Mouse (Mus musculus): ENCODE measurements around the gene Myo15b. TPM values are rescaled to one million over a fixed set of nuclear protein-coding genes. Genes with fewer than 3 reads are reported as not detected.

The Myo15b gene
- polyA plus RNA-seq, 1 experiment from 2014 or later = 0.67 TPM

DNA sequence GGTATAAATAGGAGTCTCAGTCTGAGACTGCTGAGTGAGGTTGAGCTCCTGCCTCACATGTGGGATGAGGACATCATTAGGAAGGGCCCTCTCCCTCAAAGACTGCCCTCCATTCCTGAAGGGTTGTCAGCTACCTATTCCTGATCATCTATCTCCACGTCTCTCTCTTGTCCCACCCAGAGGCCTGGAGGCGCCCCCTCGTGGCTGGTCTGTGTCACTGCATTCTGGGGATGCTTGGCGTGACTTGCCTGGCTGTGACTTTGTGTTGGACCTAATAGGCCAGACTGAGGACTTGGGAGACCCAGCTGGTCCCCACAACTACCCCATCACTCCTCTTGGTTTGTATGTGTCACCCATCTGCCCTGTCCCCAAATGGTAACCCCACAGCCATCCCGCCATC is 22.8 kb downstream of the Myo15b start:
- H3K36me3 ChIP-seq = no peaks in the 10 kb centered on the region
- H3K4me1 ChIP-seq = no peaks in the 10 kb centered on the region
- 22% methylated on average over 5 of the region's 5 CpGs for WGBS
- no peak overlapping the region for H3K27ac ChIP-seq
- H3K4me2 ChIP-seq = no peak overlapping the region
- no peak overlapping the region for H3K9ac ChIP-seq
- H3K27me3 ChIP-seq = peaks cover 21% of the 10 kb centered on the region
- ATAC-seq (ENCODE audit: insufficient number of reproducible peaks, insufficient read depth, low FRiP score, low TSS enrichment, low read depth) = no peak
- H3K4me3 ChIP-seq = no peak overlapping the region
- H3K9me3 ChIP-seq = no peaks in the 10 kb centered on the region

DNA sequence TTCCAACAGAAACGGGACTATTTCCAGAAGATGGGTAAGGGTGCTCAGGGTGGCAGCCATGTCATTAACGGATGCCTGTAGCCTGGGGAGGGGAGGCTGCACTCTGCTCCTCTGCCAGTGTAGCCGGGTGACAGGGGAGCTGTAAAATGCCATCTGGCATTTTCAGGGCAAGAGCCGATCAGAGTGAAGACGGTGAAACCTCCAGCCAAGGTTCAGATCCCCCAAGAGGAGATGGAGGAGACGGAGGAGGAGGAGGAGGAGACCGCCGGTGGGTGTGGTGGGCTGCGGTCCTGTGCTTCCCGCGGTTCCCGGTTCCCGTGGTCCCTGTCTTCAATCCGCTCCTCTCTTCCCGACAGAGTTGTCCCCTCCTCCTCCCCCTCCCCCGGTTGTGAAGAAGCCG is 25.0 kb downstream of the Myo15b start:
- Histone ChIP-seq H3K4me1 (no peaks in the 10 kb centered on the region), H3K36me3 (no peaks in the 10 kb centered on the region), H3K9ac (no peak overlapping the region), H3K4me2 (peak overlapping the region; percentile 20; the same call in 1 of the 2 replicates), H3K9me3 (no peaks in the 10 kb centered on the region), H3K27ac (no peak overlapping the region), H3K4me3 (no peak overlapping the region), H3K27me3 (peaks cover 21% of the 10 kb centered on the region)
- 32% methylated on average over 17 of the region's 17 CpGs for WGBS
- no peak for ATAC-seq (ENCODE audit: insufficient number of reproducible peaks, insufficient read depth, low FRiP score, low TSS enrichment, low read depth)

DNA sequence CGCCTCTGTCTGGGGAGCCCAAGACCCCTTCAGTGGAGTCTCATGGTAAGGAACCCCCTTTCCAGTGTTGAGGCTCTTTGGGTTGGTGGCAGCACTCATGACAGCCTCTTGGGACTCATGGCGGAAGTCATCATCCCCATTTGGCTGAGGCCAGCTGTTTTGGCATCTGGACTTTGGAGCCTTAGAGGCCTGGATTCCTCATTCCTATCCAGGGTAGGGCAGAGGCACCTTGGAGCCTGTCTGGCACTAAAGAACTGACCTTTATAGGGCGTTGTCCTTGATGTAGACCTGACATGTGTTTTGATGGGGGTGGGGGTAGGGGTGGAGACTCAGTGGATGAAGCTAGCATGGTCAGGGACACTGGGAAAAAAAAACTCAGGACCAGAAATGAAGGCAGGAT is 26.2 kb downstream of the Myo15b start:
- no peak for ATAC-seq (ENCODE audit: insufficient number of reproducible peaks, insufficient read depth, low FRiP score, low TSS enrichment, low read depth)
- no peak overlapping the region for H3K4me3 ChIP-seq
- H3K27ac ChIP-seq = no peak overlapping the region
- no peaks in the 10 kb centered on the region for H3K9me3 ChIP-seq
- no peak overlapping the region for H3K9ac ChIP-seq
- no peaks in the 10 kb centered on the region for H3K4me1 ChIP-seq
- WGBS = 90% methylated on average over 3 of the region's 3 CpGs
- H3K36me3 ChIP-seq = no peaks in the 10 kb centered on the region
- H3K27me3 ChIP-seq = peaks cover 21% of the 10 kb centered on the region
- H3K4me2 ChIP-seq = no peak overlapping the region

DNA sequence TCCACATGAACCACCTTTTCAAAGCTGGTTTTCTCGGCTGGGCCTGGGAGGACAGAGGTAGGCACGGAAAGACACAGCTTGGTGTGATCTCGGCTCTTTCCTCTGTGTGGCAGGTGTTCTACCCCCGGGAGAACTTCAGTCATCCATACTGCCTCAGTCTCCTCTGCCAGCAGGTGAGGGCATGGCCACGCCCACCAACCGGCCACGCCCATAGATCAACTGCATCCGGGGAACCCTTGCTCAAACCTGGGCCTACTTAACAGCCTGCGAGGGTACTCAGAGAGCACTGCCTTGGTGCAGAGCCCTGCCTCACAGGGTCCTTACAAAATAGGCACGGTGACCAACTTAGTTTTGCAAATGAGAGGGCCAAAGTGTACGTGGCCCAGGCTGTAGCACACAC is 27.1 kb downstream of the Myo15b start:
- no peak overlapping the region for H3K4me2 ChIP-seq
- H3K4me3 ChIP-seq = no peak overlapping the region
- H3K9me3 ChIP-seq = no peaks in the 10 kb centered on the region
- peaks cover 21% of the 10 kb centered on the region for H3K27me3 ChIP-seq
- WGBS = 73% methylated on average over 11 of the region's 11 CpGs
- no peak overlapping the region for H3K27ac ChIP-seq
- no peaks in the 10 kb centered on the region for H3K4me1 ChIP-seq
- ATAC-seq (ENCODE audit: insufficient number of reproducible peaks, insufficient read depth, low FRiP score, low TSS enrichment, low read depth) = no peak
- H3K36me3 ChIP-seq = no peaks in the 10 kb centered on the region
- H3K9ac ChIP-seq = no peak overlapping the region

DNA sequence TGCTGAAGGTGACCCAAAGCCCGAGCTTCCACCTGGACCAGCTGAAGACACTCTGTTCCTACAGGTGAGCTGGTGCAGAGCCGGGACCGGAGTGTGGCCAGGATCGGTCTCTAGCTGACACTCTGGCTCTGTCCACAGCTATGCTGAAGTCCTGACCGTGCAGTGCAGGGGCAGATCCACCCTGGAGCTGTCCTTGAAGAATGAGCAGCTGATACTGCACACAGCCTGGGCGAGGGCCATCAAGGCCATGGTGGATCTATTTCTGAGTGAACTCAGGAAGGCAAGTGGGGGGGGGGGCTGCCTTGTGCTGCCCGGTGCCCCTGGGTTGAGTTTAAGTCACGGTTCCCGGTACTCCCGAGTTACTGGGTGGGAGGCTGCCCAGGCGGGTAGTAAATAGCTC is 28.2 kb downstream of the Myo15b start:
- Histone ChIP-seq H3K9ac (no peak overlapping the region), H3K4me1 (no peaks in the 10 kb centered on the region), H3K9me3 (no peaks in the 10 kb centered on the region), H3K4me2 (no peak overlapping the region), H3K27ac (no peak overlapping the region), H3K27me3 (peaks cover 21% of the 10 kb centered on the region), H3K4me3 (no peak overlapping the region), H3K36me3 (no peaks in the 10 kb centered on the region)
- no peak for ATAC-seq (ENCODE audit: insufficient number of reproducible peaks, insufficient read depth, low FRiP score, low TSS enrichment, low read depth)
- 84% methylated on average over 11 of the region's 11 CpGs for WGBS

DNA sequence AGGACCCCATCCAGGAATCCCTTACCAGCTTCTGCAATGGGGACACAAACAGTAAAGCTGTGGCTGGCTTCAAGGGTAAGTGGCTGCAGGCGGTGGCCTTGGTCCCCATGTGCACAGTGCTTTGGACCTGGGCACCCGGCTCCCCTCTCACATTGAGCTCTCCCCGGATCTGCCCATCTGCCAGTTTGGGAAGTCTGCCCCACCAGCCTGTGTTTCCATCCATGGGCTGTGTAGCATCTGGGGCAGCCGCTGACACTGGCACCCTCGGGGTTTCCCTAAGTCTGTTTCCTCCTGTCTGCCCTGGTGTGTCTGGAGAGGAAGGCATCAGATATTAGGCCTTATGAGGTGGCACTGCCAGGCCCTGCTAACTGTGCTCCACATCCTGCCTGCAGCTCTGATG is 29.8 kb downstream of the Myo15b start:
- 89% methylated on average over 5 of the region's 5 CpGs for WGBS
- H3K9ac ChIP-seq = no peak overlapping the region
- ATAC-seq (ENCODE audit: insufficient number of reproducible peaks, insufficient read depth, low FRiP score, low TSS enrichment, low read depth) = no peak

DNA sequence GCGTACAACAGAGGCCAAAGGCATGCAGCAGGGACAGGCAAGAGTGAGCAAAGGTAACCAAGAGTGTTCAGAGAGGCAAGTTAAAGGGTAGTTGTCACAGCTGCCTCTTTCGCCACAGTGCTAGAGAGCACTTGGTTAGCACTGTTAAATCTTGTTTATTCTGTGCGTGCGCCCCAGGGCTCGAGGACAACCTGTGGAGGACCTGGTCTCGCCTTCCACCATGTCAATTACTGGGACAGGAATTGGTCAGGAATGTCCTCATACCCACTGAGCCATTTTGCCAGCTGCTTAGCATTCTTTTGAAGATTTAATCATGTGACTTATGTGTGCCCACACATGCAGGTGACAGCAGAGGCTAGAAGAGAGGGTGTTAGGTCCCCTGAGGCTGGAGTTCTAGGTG is 31.0 kb downstream of the Myo15b start:
- no peak overlapping the region for H3K9ac ChIP-seq
- 80% methylated on average over 6 of the region's 6 CpGs for WGBS
- H3K9me3 ChIP-seq = no peaks in the 10 kb centered on the region
- H3K4me1 ChIP-seq = no peaks in the 10 kb centered on the region
- no peak for ATAC-seq (ENCODE audit: insufficient number of reproducible peaks, insufficient read depth, low FRiP score, low TSS enrichment, low read depth)
- H3K27me3 ChIP-seq = peaks cover 4% of the 10 kb centered on the region
- H3K36me3 ChIP-seq = peaks cover 22% of the 10 kb centered on the region
- H3K4me3 ChIP-seq = no peak overlapping the region
- H3K4me2 ChIP-seq = no peak overlapping the region
- no peak overlapping the region for H3K27ac ChIP-seq

More for the DNA sequence above, 29.8 kb downstream of the Myo15b start:
- H3K9me3 ChIP-seq = no peaks in the 10 kb centered on the region
- peaks cover 10% of the 10 kb centered on the region; the same call in 1 of the 2 replicates for H3K36me3 ChIP-seq
- no peak overlapping the region for H3K4me3 ChIP-seq
- no peaks in the 10 kb centered on the region for H3K4me1 ChIP-seq
- H3K27me3 ChIP-seq = peaks cover 15% of the 10 kb centered on the region
- no peak overlapping the region for H3K27ac ChIP-seq
- no peak overlapping the region for H3K4me2 ChIP-seq

DNA sequence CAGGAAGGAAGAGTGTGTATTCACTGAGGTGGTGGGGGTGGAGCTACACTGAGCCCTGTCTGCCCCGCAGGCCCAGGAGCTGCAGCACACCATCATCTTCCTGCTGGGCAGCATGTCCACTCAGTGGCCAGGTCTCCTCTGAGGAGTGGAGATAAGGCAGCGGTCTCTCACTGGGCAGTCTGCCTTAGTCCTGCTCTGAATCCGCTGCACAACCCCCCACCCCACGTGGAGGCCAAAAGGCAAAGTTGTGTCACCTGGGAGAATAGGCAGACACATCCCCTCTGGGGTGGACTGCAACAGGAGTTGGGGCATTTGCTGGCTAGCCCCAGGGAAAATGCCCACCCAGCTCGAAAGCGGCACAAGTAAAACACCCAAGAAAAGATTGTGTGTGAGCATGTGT is 34.0 kb downstream of the Myo15b start:
- Histone ChIP-seq H3K27ac (no peak overlapping the region), H3K9me3 (no peaks in the 10 kb centered on the region), H3K4me2 (no peak overlapping the region), H3K9ac (no peak overlapping the region), H3K4me3 (no peak overlapping the region), H3K36me3 (peaks cover 52% of the 10 kb centered on the region), H3K4me1 (no peaks in the 10 kb centered on the region), H3K27me3 (no peaks in the 10 kb centered on the region)
- ATAC-seq (ENCODE audit: insufficient number of reproducible peaks, insufficient read depth, low FRiP score, low TSS enrichment, low read depth) = no peak
- WGBS = 63% methylated on average over 6 of the region's 6 CpGs

DNA sequence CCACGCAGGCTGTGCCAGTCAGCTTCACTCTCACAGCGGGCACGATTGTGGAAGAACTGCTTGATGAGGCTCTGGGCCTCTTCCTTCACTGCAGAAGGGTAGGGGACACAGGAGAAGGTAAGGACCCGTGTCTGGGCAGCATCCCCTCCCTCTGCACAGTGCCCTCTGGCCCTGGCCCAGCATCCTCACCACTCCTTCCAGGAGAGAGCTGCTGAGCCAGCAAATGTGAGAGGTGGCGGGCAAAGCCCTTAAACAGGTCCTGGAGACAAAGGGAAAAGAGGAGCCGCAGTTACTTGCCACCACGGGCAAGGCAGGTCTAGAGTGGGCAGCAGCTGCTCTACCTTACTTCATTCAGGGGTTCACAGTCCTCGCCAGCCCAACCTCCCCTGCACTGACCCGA is 34.9 kb downstream of the Myo15b start:
- no peak overlapping the region for H3K4me3 ChIP-seq
- no peaks in the 10 kb centered on the region for H3K4me1 ChIP-seq
- no peak overlapping the region for H3K27ac ChIP-seq
- H3K36me3 ChIP-seq = peaks cover 59% of the 10 kb centered on the region
- no peak overlapping the region for H3K9ac ChIP-seq
- no peaks in the 10 kb centered on the region for H3K9me3 ChIP-seq
- no peak for ATAC-seq (ENCODE audit: insufficient number of reproducible peaks, insufficient read depth, low FRiP score, low TSS enrichment, low read depth)
- 87% methylated on average over 9 of the region's 9 CpGs for WGBS
- no peaks in the 10 kb centered on the region for H3K27me3 ChIP-seq
- no peak overlapping the region for H3K4me2 ChIP-seq

DNA sequence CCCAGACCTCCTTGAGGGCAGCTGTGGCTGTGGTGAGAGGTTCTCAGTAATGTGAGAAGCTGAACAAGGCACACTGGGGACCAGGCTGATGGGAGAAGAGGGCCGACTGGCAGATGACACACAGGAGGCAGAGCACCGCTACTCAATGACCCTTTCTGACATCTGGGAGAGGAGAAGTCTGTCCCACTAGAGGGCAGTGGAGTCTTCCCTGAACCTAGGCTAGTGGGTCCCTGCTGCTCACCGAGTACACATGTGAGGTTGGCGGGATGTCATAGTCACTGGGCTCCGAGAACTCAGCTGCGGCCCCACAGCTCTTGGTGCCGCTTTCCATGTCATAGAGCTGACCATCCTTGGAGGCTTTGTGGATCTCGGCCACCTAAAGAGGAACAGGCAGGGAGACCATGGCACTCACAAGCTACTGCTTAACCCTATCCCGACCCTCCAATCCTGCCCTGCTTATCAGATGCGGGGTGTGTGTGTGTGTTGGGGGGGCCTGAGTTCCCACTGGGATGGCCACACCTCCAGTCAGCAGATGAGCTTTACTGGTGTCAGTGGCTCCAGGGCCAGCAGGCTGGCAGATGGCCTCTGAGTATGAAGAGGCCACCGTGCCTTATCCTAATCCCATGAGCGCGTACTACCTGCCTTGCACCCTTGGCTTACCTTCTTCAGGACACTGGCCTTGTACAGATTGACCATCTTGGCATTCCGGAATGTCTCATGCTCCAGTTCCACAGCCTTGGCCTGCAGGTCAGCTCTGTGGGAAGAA is 36.7 kb downstream of the Myo15b start:
- no peaks in the 10 kb centered on the region for H3K27me3 ChIP-seq
- H3K4me3 ChIP-seq = no peak overlapping the region
- no peak for ATAC-seq (ENCODE audit: insufficient number of reproducible peaks, insufficient read depth, low FRiP score, low TSS enrichment, low read depth)
- peaks cover 59% of the 10 kb centered on the region for H3K36me3 ChIP-seq
- no peak overlapping the region for H3K9ac ChIP-seq
- H3K4me2 ChIP-seq = no peak overlapping the region
- H3K9me3 ChIP-seq = no peaks in the 10 kb centered on the region
- 71% methylated on average over 14 of the region's 14 CpGs for WGBS
- no peak overlapping the region for H3K27ac ChIP-seq
- peaks cover 6% of the 10 kb centered on the region for H3K4me1 ChIP-seq

DNA sequence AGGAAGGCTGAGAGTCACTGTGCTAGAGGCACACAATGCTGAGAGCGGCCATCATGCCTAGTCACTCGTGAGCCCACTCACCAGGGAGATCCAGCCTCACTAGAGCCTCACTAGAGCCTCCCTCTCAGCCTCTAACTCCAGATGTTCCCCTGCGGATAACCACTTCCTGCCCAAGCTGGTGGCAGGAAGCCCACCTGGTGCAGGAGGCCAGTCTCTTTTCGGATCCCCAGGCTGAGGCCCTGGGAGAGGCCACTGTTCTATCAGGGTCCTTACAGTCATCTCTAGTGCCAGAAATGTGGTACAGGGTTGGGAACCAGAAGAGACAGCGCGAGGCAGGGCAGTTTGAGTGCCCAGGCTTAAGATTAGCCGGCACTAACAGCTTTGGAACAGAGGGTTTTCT is 40.2 kb downstream of the Myo15b start:
- Histone ChIP-seq H3K9me3 (no peaks in the 10 kb centered on the region), H3K4me2 (no peak overlapping the region), H3K27ac (peak overlapping the region; percentile 28; the same call in 1 of the 2 replicates), H3K4me1 (peaks cover 34% of the 10 kb centered on the region), H3K27me3 (no peaks in the 10 kb centered on the region), H3K36me3 (peaks cover 45% of the 10 kb centered on the region), H3K4me3 (no peak overlapping the region), H3K9ac (no peak overlapping the region)
- ATAC-seq (ENCODE audit: insufficient number of reproducible peaks, insufficient read depth, low FRiP score, low TSS enrichment, low read depth) = no peak
- 85% methylated on average over 7 of the region's 7 CpGs for WGBS

DNA sequence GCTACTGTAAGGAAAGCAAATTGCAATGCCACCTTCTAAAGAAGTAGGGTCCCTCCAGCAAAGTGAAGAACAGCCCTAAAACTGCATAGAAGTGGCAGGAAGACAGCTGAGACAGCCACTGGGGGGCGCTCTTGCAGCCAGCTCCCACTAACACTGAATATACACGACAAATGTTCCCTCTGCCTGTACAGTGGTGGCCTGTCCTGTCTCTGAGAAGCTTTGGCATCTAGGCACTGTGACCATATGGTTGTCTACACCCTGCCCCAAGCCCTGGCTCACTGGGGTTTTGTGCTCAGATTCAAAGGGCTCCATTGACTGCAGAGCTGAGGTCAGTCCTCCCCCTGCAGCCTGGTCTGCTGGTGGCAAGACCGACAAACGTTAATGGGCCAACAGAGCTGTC is 40.7 kb downstream of the Myo15b start:
- peaks cover 40% of the 10 kb centered on the region for H3K36me3 ChIP-seq
- peaks cover 38% of the 10 kb centered on the region for H3K4me1 ChIP-seq
- H3K9ac ChIP-seq = no peak overlapping the region
- peak overlapping the region; percentile 28; the same call in 1 of the 2 replicates for H3K27ac ChIP-seq
- ATAC-seq (ENCODE audit: insufficient number of reproducible peaks, insufficient read depth, low FRiP score, low TSS enrichment, low read depth) = no peak
- no peaks in the 10 kb centered on the region for H3K27me3 ChIP-seq
- H3K9me3 ChIP-seq = no peaks in the 10 kb centered on the region
- no peak overlapping the region for H3K4me2 ChIP-seq
- H3K4me3 ChIP-seq = no peak overlapping the region
- 15% methylated on average over 4 of the region's 4 CpGs for WGBS
